Mouse (Mus musculus) cerebellum, postnatal 4 days (tissue): ENCODE measurements at regions not wholly inside any gene's neighbourhood (a gene's known extent, or its start where the extent isn't known, plus 50 kb on each side); places are given as distances from the start of the nearest gene placed in this dataset.

Experiments
- DNase-seq, 2 experiments: peaks; one replicate each; pipeline ENCODE4 v3.0.0; 2022; ENCODE audit warnings: low spot score in 2 of 2, mixed read lengths in 1 of 2

DNA sequence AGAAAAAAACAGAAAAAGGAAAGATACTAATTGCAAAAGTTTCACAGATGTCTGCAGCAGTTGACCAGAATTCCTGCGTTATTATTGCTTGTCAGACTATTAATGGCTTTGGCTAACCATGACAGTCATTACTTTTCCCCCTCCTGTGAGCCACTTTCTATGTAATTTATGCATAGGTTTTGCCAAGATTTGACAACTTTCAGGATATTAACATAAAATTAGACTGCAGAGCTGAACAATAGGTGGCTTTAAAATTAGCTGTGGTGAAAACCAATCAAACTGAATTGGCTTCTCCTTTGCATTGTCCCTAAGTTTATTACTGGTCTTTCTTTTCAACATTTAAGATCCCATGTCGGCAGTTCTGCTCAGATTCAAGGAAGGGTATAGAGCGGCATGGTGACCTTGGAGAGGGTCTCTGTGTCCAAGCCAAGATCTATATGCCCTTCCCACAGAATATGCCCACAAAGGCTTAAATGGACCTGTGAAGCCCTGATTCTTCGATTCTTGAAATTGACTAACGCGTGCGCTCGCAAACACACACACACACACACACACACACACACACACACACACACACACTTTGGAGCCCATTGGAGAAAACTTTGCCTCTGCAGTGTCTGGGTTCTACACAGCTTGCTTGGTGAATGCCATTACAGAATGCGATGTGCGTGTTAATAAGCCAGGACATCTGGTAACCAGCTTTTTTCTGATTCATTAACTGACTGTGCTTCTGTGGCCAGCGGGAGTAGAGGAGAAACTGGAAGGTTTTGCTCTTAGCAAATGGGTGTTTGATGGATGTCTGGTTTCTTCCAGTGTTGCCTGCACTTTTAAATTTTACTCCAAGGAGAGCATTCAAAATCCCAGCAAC is 69.8 kb upstream of the Itga4 start:
- DNase-seq = no peak

- DNase-seq = peak in 1 of 2 experiments; percentile 42
Observed at GRCm38 (mm10) chr2:79186878-79187277, 68.3 kb upstream of the Itga4 start.

DNA sequence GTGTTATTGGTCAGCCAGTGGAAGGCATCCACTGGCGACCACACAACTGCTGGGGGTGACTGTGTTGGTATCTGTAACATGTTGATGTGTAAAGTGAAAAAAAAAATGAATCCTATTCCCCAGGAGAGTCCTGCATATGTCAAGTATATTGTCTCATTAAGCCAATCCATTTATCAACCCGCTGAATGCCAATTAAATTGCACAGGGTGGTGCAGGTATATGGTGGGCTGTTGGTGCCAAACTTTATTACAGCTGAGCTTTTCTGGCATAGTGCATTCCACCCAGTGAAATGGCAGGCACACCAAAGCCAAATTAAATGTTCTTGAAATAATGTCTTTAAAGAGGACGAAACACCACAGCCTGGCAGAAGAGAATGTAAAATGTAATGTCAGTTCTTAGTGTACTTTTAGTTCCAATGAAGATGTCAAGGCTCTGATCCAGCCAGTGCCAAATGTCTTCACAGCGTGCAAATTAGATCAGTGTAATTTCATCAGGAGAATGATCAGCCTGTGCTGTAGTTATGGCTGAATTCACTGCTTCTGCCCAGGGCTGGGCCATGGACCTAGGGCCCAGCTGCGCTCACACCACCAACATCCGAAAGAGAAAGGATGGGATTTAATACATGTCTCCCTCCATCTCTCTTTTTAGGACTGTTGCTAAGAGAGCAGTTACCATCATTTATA is 66.6 kb upstream of the Itga4 start:
- peak in 1 of 2 experiments; percentile 10 for DNase-seq

DNA sequence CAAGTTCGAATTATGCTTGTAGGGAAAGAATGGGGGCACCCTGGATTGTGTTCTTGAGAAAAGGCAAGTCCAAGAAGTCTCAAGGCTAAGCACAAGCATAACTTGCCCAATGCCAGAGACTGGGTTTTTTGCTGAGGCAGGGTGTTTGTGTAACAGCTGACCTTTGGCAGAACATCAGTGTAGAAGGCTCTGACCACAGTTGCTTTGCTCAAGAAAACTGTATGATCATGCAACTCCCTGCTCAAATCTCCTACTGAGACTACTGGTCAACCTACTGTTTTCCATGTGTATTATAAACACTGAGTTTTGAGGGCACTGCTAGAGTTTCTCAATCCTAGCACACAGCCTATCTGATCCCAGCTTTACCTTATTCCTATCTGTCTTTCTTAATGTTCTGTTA is 61.4 kb upstream of the Itga4 start:
- no peak for DNase-seq

DNA sequence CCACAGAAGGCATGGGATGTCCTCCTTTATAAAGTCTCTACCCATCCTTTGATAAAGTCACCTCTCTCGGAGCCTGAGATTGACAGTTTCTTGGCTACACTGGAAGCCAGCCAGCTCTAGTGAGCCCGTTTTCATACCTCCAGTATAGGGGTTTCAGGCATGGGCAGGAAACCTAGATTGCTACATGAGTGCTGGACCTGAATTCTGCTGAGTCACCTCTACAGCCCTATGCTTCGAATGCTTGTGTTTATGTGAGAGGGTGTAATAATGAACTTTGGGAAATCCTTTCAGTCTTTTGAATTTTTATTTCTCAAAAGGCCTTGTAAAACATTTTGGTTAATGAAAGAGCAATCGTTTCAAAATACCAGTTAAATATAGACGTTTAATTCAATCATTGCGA is 53.5 kb upstream of the Itga4 start:
- DNase-seq = no peak
